Mouse (Mus musculus): ENCODE data around the gene Rs1. TPM values are rescaled to one million over a fixed set of nuclear protein-coding genes. Genes with fewer than 3 reads are reported as not detected.
"Not testable (repeated sequence)": the region's sequence is repeated elsewhere in the genome, so short reads cannot be mapped to it uniquely, and the experiment has no call there.

Rs1 gene
- total and polyA plus RNA-seq, 3 experiments, result under 0.01 TPM; not detected in 2

GRCm38 (mm10) chrX:160766233-160766616 is 1.6 kb upstream of the Rs1 start:
- Histone ChIP-seq H3K4me1 (ENCODE audit: insufficient read depth, low read depth, low read length) (0 out of 2 replicates have a peak, but pooled peaks cover 2% of the 10 kb centered on the region), H3K9me3 (replicated peaks) (no peaks in the 10 kb centered on the region), H3K36me3 (replicated peaks) (no peaks in the 10 kb centered on the region), H3K4me3 (ENCODE audit: low read depth, low read length) (peak overlapping the region; percentile 61), H3K27me3 (ENCODE audit: insufficient read depth, low read length) (no peaks in the 10 kb centered on the region)
- TF ChIP-seq POLR2AphosphoS5 (IDR thresholded peaks at IDR 0.05; ENCODE audit: insufficient replicate concordance, low read depth, low read length) (no peak), TAL1 (conservative IDR thresholded peaks at IDR 0.05; ENCODE audit: low read depth, low read length) (no peak), GATA2 (IDR thresholded peaks at IDR 0.05; ENCODE audit: borderline replicate concordance, low read depth, low read length) (no peak), CTCF (IDR thresholded peaks at IDR 0.05; ENCODE audit: low read depth, low read length) (no peak)
- ATAC-seq (ENCODE audit: extremely low read depth, insufficient number of reproducible peaks, low FRiP score, poor library complexity, severe bottlenecking) (no peak; the same call in 1 of the 2 replicates), DNase-seq (ENCODE audit: low spot score) (peak; percentile 2)

- not testable (repeated sequence) for ATAC-seq (ENCODE audit: extremely low read depth, insufficient number of reproducible peaks, low FRiP score, poor library complexity, severe bottlenecking); H3K4me3 ChIP-seq (ENCODE audit: low read depth, low read length); H3K27me3 ChIP-seq (ENCODE audit: insufficient read depth, low read length); H3K9me3 ChIP-seq (replicated peaks); H3K36me3 ChIP-seq (replicated peaks); H3K4me1 ChIP-seq (ENCODE audit: insufficient read depth, low read depth, low read length); DNase-seq (ENCODE audit: low spot score)
These were observed 1.8 kb downstream of the Rs1 start for GRCm38 (mm10) chrX:160769622-160770021.

- Histone ChIP-seq H3K36me3 (replicated peaks) (no peaks in the 10 kb centered on the region), H3K4me3 (ENCODE audit: low read depth, low read length) (no peak overlapping the region), H3K9me3 (replicated peaks) (no peaks in the 10 kb centered on the region), H3K4me1 (ENCODE audit: insufficient read depth, low read depth, low read length) (no peaks in the 10 kb centered on the region), H3K27me3 (ENCODE audit: insufficient read depth, low read length) (no peaks in the 10 kb centered on the region)
- no peak for ATAC-seq (ENCODE audit: extremely low read depth, insufficient number of reproducible peaks, low FRiP score, poor library complexity, severe bottlenecking)
- no peak for TF ChIP-seq TAL1 (conservative IDR thresholded peaks at IDR 0.05; ENCODE audit: low read depth, low read length)
- no peak for TF ChIP-seq GATA1 (IDR thresholded peaks at IDR 0.05; ENCODE audit: borderline replicate concordance, low read length)
- no peak for DNase-seq (ENCODE audit: low spot score)
These were observed 5.2 kb downstream of the Rs1 start for GRCm38 (mm10) chrX:160773033-160773432.

GRCm38 (mm10) chrX:160782276-160782675 is 14.5 kb downstream of the Rs1 start:
- no peak for DNase-seq (ENCODE audit: low spot score)
- TF ChIP-seq GATA2 (IDR thresholded peaks at IDR 0.05; ENCODE audit: borderline replicate concordance, low read depth, low read length) (no peak), CTCF (IDR thresholded peaks at IDR 0.05; ENCODE audit: low read depth, low read length) (no peak), TAL1 (conservative IDR thresholded peaks at IDR 0.05; ENCODE audit: low read depth, low read length) (no peak), GATA1 (IDR thresholded peaks at IDR 0.05; ENCODE audit: borderline replicate concordance, low read length) (no peak), POLR2AphosphoS5 (IDR thresholded peaks at IDR 0.05; ENCODE audit: insufficient replicate concordance, low read depth, low read length) (no peak)
- Histone ChIP-seq H3K4me1 (ENCODE audit: insufficient read depth, low read depth, low read length) (no peaks in the 10 kb centered on the region), H3K4me3 (ENCODE audit: low read depth, low read length) (no peak overlapping the region), H3K9me3 (replicated peaks) (no peaks in the 10 kb centered on the region), H3K27me3 (ENCODE audit: insufficient read depth, low read length) (no peaks in the 10 kb centered on the region), H3K36me3 (replicated peaks) (no peaks in the 10 kb centered on the region)
- no peak for ATAC-seq (ENCODE audit: extremely low read depth, insufficient number of reproducible peaks, low FRiP score, poor library complexity, severe bottlenecking)

- TF ChIP-seq GATA1 (IDR thresholded peaks at IDR 0.05; ENCODE audit: borderline replicate concordance, low read length) (no peak), GATA2 (IDR thresholded peaks at IDR 0.05; ENCODE audit: borderline replicate concordance, low read depth, low read length) (no peak), CTCF (IDR thresholded peaks at IDR 0.05; ENCODE audit: low read depth, low read length) (no peak), TAL1 (conservative IDR thresholded peaks at IDR 0.05; ENCODE audit: low read depth, low read length) (no peak), POLR2AphosphoS5 (IDR thresholded peaks at IDR 0.05; ENCODE audit: insufficient replicate concordance, low read depth, low read length) (no peak)
- no peaks in the 10 kb centered on the region for H3K36me3 ChIP-seq (replicated peaks)
- no peaks in the 10 kb centered on the region for H3K4me1 ChIP-seq (ENCODE audit: insufficient read depth, low read depth, low read length)
- H3K4me3 ChIP-seq (ENCODE audit: low read depth, low read length), result no peak overlapping the region
- H3K27me3 ChIP-seq (ENCODE audit: insufficient read depth, low read length), result no peaks in the 10 kb centered on the region
- DNase-seq (ENCODE audit: low spot score) (no peak), ATAC-seq (ENCODE audit: extremely low read depth, insufficient number of reproducible peaks, low FRiP score, poor library complexity, severe bottlenecking) (no peak)
- no peaks in the 10 kb centered on the region for H3K9me3 ChIP-seq (replicated peaks)
These were observed 27.1 kb downstream of the Rs1 start for GRCm38 (mm10) chrX:160794920-160795319.

GRCm38 (mm10) chrX:160804409-160805150 is 36.8 kb downstream of the Rs1 start:
- DNase-seq (ENCODE audit: low spot score) (no peak), ATAC-seq (ENCODE audit: extremely low read depth, insufficient number of reproducible peaks, low FRiP score, poor library complexity, severe bottlenecking) (no peak)
- Histone ChIP-seq H3K27me3 (ENCODE audit: insufficient read depth, low read length) (no peaks in the 10 kb centered on the region), H3K9me3 (replicated peaks) (no peaks in the 10 kb centered on the region), H3K36me3 (replicated peaks) (no peaks in the 10 kb centered on the region), H3K4me1 (ENCODE audit: insufficient read depth, low read depth, low read length) (no peaks in the 10 kb centered on the region), H3K4me3 (ENCODE audit: low read depth, low read length) (no peak overlapping the region)
- TF ChIP-seq GATA1 (IDR thresholded peaks at IDR 0.05; ENCODE audit: borderline replicate concordance, low read length), result no peak

- no peaks in the 10 kb centered on the region for H3K27me3 ChIP-seq (ENCODE audit: insufficient read depth, low read length)
- ATAC-seq (ENCODE audit: extremely low read depth, insufficient number of reproducible peaks, low FRiP score, poor library complexity, severe bottlenecking), result no peak
- DNase-seq (ENCODE audit: low spot score), result no peak
- no peaks in the 10 kb centered on the region for H3K36me3 ChIP-seq (replicated peaks)
- H3K4me1 ChIP-seq (ENCODE audit: insufficient read depth, low read depth, low read length), result no peaks in the 10 kb centered on the region
- no peaks in the 10 kb centered on the region for H3K9me3 ChIP-seq (replicated peaks)
- TF ChIP-seq POLR2AphosphoS5 (IDR thresholded peaks at IDR 0.05; ENCODE audit: insufficient replicate concordance, low read depth, low read length) (no peak), GATA2 (IDR thresholded peaks at IDR 0.05; ENCODE audit: borderline replicate concordance, low read depth, low read length) (no peak), GATA1 (IDR thresholded peaks at IDR 0.05; ENCODE audit: borderline replicate concordance, low read length) (no peak), CTCF (IDR thresholded peaks at IDR 0.05; ENCODE audit: low read depth, low read length) (no peak), TAL1 (conservative IDR thresholded peaks at IDR 0.05; ENCODE audit: low read depth, low read length) (no peak)
- H3K4me3 ChIP-seq (ENCODE audit: low read depth, low read length), result no peak overlapping the region
These were observed 40.4 kb downstream of the Rs1 start for GRCm38 (mm10) chrX:160808226-160808625.

Other genes starting within 250 kb of the Rs1 start
- gene Ppef1, start 32.2 kb upstream of the Rs1 start, total RNA-seq (2014; fragmentation: Nextera tagmentation), result not detected in 2 replicates
- gene Ppef1, start 32.2 kb upstream of the Rs1 start, total RNA-seq (2017), result not detected in 2 replicates
- not detected in 2 replicates for gene Ppef1, start 32.2 kb upstream of the Rs1 start, polyA plus RNA-seq (2012)
- 0.34 and 0.38 TPM in 2 replicates for gene Gja6, start 139.0 kb downstream of the Rs1 start, total RNA-seq (2014; fragmentation: Nextera tagmentation)
- gene Gja6, start 139.0 kb downstream of the Rs1 start, total RNA-seq (2017), result 0.29 and 0.38 TPM in 2 replicates
- not detected in 2 replicates for gene Gja6, start 139.0 kb downstream of the Rs1 start, polyA plus RNA-seq (2012)
- gene Cdkl5, start 226.7 kb downstream of the Rs1 start, total RNA-seq (2014; fragmentation: Nextera tagmentation), result 1.5 and 2.5 TPM in 2 replicates
- 0.46 and 0.93 TPM in 2 replicates for gene Cdkl5, start 226.7 kb downstream of the Rs1 start, total RNA-seq (2017)
- gene Cdkl5, start 226.7 kb downstream of the Rs1 start, polyA plus RNA-seq (2012), result 0.01 TPM in 2 replicates